Mouse (Mus musculus): Measurements from ENCODE around the gene Pald1.

DNA sequence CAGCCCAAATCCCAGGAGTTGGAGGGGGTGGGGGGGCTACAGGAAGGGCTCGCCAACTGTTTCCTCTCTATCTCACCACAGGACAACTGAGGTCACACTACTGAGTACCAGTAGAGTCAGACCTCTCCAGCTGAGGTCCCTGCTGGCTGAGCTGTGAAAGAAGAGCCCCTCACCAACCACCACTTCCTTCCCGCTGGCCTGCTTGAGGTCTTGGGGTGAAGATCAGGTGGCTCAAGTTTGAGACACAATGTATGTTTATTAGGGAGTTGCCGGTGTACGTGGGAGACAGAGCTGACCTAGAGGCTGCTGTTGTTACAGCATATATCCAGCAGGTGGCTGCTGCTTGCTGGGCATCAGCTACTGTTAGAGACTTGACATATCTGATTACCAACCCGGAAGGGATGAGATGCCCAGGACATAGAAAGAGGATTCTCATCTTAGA, 107.6 kb downstream of the Pald1 start:
- peak; percentile 58 for TF ChIP-seq CTCF (IDR thresholded peaks at IDR 0.05; ENCODE audit: low read depth, low read length)
- no peak for TF ChIP-seq POLR2A (IDR thresholded peaks at IDR 0.05; ENCODE audit: insufficient read depth, low read length)
- no peak for TF ChIP-seq EP300 (IDR thresholded peaks at IDR 0.05; ENCODE audit: insufficient read depth, low read depth, low read length)

Measured in ES-Bruce4 (cell line).